Mouse (Mus musculus) NIH3T3 (cell line): ENCODE measurements at regions not wholly inside any gene's neighbourhood (a gene's known extent, or its start where the extent isn't known, plus 50 kb on each side); places are given as distances from the start of the nearest gene placed in this dataset.

Experiments
- DNase-seq: peaks from one replicate; pipeline ENCODE4 v3.0.0-alpha.2; 2012; ENCODE audit warnings: low read depth

DNA sequence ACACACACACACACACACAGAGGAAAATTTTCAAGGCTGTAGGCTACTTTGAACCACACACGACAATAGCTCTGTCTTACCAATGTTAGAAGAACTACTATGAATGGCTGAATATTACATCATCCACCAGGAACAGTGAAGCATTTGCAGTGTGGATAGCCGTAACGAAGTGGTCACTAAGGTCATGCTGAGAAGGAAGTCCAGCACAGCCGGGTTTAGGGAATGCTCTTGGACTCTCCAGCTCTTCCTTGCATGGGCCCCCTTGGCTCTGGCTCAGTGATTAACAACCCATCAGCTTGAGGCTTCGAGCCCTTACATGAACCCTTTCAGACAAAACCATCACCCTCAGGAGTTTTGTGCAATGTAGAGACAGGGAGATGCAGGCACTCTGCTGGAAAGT is 245.3 kb downstream of the Adamts20 start:
- DNase-seq: no peak

DNA sequence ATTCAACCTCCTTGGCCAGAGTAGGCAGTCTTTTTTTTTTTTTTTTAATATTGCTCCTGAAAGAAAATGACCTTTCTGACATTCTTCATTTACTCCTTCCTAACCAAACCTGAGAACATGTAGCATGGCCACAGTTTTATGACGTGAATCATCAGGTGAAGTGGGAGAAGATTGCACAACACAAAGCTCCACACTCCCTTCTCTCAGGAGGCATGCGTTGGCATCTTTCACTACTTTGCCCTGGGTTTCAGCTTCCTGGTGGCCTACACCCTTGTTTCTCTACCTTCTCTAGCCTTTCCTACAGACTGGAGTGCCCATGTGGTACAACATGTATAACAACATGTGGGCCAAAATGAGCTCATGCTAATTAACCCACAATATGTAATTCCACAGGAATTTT is 248.5 kb downstream of the Adamts20 start:
- no peak for DNase-seq

DNA sequence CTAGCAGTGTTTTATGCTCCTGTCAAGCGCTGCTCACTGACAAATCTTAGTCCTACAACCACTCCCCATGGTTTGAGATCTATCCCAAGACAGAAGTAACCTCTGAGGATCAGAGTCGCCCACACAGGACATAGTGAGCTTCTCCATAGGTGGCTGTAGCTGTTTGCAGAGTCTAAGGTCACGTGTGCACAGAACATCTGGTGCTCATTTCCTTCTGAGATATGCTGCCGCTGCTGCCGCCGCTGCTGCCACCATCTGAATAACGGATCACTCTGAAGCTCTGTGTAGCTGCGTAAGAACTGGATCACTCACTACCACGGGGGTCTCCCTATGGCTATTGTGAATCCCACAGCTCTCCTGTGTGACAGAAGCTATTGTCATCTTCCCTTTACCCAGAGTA is 250.8 kb downstream of the Adamts20 start:
- DNase-seq: no peak

GRCm38 (mm10) chr15:94213393-94213792 is 251.8 kb downstream of the Adamts20 start:
- peak; percentile 70 for DNase-seq

DNA sequence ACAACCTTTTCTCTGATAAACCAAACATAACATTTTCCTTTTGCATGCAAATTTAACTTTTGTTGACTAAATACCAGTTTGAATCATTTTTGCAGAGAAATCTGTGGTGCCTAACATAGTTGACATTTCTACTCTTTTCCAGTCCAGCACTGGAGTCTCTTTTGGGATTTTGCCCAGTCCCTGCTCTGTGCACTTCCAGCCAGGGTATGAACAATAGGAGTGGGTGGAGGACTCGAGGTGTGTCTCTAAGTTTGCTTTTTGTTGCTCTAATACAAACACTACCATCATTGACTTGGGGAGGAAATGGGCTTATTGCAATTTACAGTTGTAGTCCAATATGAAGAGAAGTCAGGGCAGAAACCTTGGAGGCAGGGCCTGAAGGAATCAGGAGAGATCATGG is 256.7 kb downstream of the Adamts20 start:
- DNase-seq: no peak

DNA sequence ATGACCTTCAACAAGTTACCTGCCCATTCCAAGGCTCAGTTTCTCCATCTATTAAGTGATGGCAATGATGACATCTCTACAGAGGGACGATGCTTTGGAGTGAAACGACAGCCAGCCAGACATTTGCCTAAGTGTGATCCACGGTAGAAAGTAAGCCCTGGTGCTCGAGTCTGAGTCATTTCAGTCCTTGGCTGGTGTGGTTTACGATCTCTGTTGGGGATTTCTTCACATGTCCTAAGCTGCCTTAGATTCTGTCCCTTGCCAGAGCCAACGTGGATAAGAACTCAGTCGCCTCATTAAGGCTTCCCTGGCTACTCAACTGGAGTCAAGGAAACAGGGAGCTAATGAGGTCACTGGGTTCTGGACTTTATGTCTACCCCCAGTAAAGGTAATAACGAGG is 258.8 kb downstream of the Adamts20 start:
- DNase-seq: no peak

- no peak for DNase-seq
These were observed 259.8 kb downstream of the Adamts20 start for GRCm38 (mm10) chr15:94205309-94205893.

GRCm38 (mm10) chr15:94190081-94190488 is 275.1 kb downstream of the Adamts20 start:
- DNase-seq: no peak

- DNase-seq: no peak
These were observed 277.6 kb downstream of the Adamts20 start for GRCm38 (mm10) chr15:94187588-94187987.

DNA sequence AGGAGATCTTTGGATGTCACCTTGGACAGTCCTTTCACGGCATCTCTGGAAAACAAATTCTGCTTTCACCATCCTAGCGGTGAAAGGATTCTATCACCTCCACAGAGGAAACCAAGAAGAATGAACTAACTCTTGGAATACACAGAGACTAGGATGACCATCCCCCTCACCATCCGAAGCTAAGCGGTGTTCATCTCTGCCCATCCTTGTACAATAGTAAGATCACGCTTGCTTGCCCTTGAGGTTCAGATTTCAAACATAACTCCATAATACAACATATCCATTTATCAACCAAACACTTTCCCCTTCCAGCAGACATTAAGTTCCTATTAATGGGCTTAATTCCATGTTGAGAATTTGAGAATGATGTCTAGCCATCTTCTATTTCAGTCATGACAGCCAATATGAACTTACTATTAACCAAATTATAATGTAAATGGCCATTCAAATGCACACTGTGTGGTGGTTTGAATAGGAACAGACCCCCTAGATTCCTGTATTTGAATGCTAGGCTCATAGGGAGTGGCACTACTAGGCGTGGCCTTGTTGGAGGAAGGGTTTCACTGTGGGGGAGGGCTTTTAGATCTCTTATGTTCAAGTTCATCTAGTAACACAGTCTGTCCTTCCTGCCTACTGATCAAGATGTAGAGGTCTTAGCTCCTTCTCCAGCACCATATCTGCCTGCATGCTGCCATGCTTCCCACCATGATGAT is 281.4 kb downstream of the Adamts20 start:
- DNase-seq: no peak

GRCm38 (mm10) chr15:94174083-94174482 is 291.1 kb downstream of the Adamts20 start:
- no peak for DNase-seq

GRCm38 (mm10) chr15:94160806-94161205 is 304.4 kb downstream of the Adamts20 start:
- DNase-seq: no peak

- no peak for DNase-seq
These were observed 325.7 kb downstream of the Adamts20 start for GRCm38 (mm10) chr15:94139534-94139958.

DNA sequence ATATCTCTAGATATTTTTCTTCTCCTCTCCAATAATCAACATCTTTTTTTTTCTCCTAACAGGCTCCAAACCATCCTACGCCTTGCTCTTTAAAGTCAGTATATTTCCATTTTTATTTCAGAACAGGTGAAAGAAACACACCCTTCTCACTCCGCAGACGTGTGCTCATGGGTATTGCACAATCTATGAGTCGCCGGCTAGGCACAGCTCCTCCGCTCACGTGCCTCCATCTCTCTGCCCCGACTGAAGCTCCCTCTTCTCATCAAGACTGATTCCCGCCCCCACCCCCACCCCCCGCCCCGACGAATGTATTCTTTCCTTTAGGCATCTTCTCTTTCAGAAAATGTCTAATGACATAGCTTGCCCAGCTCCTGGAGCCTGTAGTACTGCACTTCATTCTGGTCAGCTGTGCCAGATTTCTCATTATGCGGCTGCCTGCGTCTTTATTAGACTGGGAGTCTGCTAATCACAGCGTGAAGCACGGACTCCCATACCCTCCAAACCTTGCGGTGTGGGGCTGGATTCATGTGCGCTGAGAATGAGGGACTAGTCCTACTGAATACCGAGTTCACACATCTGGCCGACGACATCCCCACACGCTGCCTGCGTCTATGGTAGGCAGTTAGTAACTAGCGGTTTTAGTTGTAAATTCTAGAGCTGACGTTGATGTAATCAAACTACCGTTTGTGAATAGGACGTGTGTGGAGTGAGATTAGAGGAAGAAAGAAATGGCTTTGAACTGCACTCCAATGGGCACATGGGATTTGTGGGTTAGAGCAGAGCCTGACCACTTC is 327.9 kb downstream of the Adamts20 start:
- DNase-seq: no peak

- DNase-seq: peak; percentile 24
These were observed 352.4 kb downstream of the Adamts20 start for GRCm38 (mm10) chr15:94112801-94113200.

GRCm38 (mm10) chr15:94107186-94107716 is 358.0 kb downstream of the Adamts20 start:
- DNase-seq: no peak

GRCm38 (mm10) chr15:94090644-94091043 is 374.6 kb downstream of the Adamts20 start:
- no peak for DNase-seq

DNA sequence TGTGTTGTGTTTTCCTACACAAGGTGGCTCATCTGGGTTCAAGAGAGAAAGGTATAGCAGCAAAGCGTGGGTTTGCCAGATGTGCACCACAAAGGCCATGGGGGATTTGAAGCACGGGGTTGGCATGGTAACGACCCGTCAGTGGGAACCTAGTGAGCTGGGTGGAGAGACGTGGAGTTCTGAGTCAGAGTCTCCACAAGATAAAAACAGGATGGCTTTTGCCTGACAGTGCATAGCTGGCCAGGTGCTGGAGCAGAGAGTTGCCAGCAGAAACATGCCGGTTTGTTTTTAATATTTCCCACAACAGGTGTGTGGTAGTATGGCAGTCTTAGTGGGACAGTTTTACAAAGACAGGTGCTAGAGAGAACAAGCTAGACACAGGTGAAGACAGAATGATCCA is 375.4 kb downstream of the Adamts20 start:
- DNase-seq: peak; percentile 11

DNA sequence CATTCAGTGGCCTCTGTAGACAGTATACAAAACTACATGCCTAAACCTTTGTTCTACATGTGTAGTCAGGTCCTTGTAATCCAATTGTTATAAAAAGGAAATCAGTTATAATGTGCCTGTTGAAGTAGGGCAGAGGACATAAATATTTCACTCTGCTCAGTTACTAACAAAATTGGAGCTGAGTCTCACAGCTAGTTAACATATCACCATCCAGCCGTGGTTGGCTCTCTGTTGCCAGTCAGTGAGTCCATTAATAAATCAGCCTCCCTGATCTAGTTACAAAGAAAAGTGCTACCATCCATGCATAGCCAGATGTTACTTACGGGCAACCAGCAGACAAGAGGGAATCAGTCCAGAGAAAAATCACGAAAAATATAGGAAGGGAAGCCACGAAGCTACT is 382.8 kb downstream of the Adamts20 start:
- no peak for DNase-seq

GRCm38 (mm10) chr15:94077056-94077455 is 388.2 kb downstream of the Adamts20 start:
- DNase-seq: no peak

DNA sequence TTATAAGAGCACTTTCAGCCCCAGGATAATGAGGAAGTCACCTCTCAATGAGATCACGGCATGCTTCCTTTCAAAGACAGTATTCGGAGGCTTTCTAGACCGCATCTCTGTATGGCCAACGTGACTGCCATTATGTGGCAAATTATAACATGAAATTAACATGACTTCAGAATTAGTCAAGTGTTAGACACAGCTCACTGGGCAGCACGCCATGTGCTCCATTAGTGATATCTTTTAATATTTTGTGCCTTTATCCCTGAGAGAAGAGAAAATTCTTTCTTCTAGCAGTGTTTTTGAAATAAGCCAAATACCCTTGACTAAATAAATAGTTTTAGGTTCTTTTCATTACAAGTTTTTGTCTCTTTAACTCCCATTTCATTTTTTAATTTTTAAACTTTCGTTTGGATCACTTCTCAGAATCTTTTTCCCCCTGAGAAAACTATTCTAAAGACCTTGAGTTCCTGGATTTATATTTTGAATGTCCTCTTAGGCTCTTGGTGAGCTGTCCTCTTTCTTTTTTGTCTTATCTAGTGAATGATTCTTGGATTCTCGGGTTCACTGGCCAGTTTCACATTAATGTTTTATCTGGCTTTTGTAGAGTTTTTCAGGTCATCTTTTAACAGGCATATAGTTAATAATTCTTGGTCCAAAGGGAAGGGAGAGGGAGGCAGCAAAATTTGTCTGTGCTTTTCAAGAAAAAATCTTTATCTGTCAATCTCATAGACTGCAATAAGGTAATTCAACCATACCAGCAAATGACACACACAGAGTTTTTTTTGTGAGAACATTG is 390.9 kb downstream of the Adamts20 start:
- peak; percentile 3 for DNase-seq

DNA sequence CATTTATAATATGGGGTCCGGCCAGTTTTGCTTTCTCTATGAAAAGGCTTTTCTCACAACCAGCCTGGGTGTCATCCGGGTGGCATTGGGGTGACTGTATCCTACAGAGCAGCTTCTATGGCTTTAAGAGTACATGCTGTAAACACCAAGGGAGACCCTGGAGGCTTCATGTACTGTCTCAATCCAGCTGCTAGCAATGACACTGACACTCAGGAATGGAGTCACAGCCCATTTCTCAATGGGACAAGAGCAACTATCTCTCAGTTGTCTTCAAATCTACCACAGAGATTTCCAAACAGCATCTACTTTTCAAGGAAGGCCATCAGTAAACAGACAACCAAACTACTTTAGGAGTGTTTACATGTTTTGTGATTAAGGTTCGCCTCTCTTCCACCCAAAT is 397.5 kb downstream of the Adamts20 start:
- no peak for DNase-seq
